Mouse (Mus musculus): Measurements from ENCODE around the gene C3ar1.

DNA sequence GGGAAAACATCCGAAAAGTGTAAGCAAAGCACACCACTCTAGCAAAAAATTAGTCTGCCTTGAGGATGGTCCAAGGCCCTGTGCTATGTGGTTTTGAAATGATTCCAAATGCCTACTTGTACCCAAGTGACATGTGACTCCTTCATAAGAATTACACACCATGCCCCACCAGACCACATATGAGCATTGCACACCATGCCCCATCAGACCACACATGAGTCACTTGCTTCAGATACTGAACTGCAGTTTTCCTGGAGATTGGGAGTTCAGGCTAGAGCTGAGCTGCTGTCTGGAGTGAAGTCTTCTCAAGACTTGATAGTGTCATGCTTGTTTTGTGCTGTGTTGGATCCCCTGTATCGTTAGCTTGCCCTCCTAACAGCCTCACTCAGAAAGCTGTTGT lies 33.6 kb upstream of the C3ar1 start:
- TF ChIP-seq CHD1 (IDR thresholded peaks at IDR 0.05; ENCODE audit: low read depth, low read length) (no peak), ETS1 (conservative IDR thresholded peaks at IDR 0.05; ENCODE audit: low read depth, low read length) (no peak), BHLHE40 (IDR thresholded peaks at IDR 0.05; ENCODE audit: low read depth, low read length) (no peak), ELF1 (IDR thresholded peaks at IDR 0.05; ENCODE audit: low read depth, low read length) (no peak)

Data from CH12.LX (cell line).